Mouse (Mus musculus) liver, adult 2 months (tissue): ENCODE results near the gene Dop1a.

ENCODE experiments used
- CTCF ChIP-seq: fragments of 200-500 bp; IDR thresholded peaks from 2 replicates; pipeline ENCODE4 v1.5.1; 2011; ENCODE audit warnings: low read depth, low read length, control low read depth
- POLR2A ChIP-seq: fragments of 200-500 bp; IDR thresholded peaks from 2 replicates; pipeline ENCODE4 v1.6.1; 2011; ENCODE audit warnings: low read length, control low read depth; ENCODE audit not compliant: insufficient read depth; ENCODE audit errors: extremely low read depth

DNA sequence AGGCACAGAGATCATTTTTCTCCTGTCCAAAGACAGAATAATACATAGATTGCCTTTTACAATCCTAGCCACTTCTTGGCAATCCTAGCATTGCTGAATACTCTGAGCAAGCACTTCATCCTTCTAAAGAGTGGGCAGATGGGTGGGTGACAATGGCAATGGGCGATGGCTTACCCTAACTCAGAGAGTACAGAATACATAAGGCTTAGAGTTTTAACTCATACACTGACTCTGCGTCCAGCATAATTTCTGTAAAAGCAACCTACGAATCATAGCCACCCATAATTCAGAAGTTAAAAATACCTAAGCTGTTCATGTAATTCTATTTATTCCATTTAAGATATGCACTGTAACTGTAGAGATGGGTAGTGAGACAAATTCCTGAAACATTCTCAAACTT, 31.4 kb upstream of the Dop1a start:
- TF ChIP-seq POLR2A, result no peak
- no peak for TF ChIP-seq CTCF
